Mouse (Mus musculus) c-Kit-positive CD71-positive TER-119-positive erythroid progenitor cells, embryonic 14.5 days (primary cell): Measurements from ENCODE around the gene Trim6.
"Not testable (repeated sequence)": the region's sequence is repeated elsewhere in the genome, so short reads cannot be mapped to it uniquely, and the experiment has no call there.

Experiments
- DNase-seq: peaks from one replicate; pipeline ENCODE4 v3.0.0-alpha.2; 2013; ENCODE audit warnings: low spot score

Gene Trim6

GRCm38 (mm10) chr7:104218701-104219569 lies at the start of gene Trim6:
Trim6 (plus strand) TSS chr7:104218793.
- peak; percentile 25 for DNase-seq

- DNase-seq: no peak
These were observed 48.9 kb upstream of the Trim6 start for GRCm38 (mm10) chr7:104169634-104170204.

- no peak for DNase-seq
These were observed 43.5 kb upstream of the Trim6 start for GRCm38 (mm10) chr7:104175085-104175484.

- no peak for DNase-seq
These were observed 40.1 kb upstream of the Trim6 start for GRCm38 (mm10) chr7:104178422-104179054.

GRCm38 (mm10) chr7:104179074-104179473 lies 39.5 kb upstream of the Trim6 start:
- DNase-seq: no peak

GRCm38 (mm10) chr7:104183292-104183691 lies 35.3 kb upstream of the Trim6 start, which contains the start of gene Olfr648:
Olfr648 (minus strand) TSS chr7:104183392.
- no peak for DNase-seq

- DNase-seq: no peak
These were observed 27.3 kb upstream of the Trim6 start for GRCm38 (mm10) chr7:104191275-104191674.

- no peak for DNase-seq
These were observed 22.7 kb upstream of the Trim6 start, which contains the start of gene Olfr649 for GRCm38 (mm10) chr7:104195885-104196284. Olfr649 (minus strand) TSS chr7:104195985.

GRCm38 (mm10) chr7:104199822-104200221 lies 18.8 kb upstream of the Trim6 start:
- DNase-seq: peak; percentile 48

GRCm38 (mm10) chr7:104206197-104206596 lies 12.4 kb upstream of the Trim6 start:
- no peak for DNase-seq

- DNase-seq: no peak
These were observed 2.5 kb upstream of the Trim6 start for GRCm38 (mm10) chr7:104216011-104216535.

- no peak for DNase-seq
These were observed 712 bp upstream of the Trim6 start for GRCm38 (mm10) chr7:104217881-104218280.

- no peak for DNase-seq
These were observed 12.6 kb downstream of the Trim6 start for GRCm38 (mm10) chr7:104231203-104231602.

GRCm38 (mm10) chr7:104240857-104241256 lies 22.3 kb downstream of the Trim6 start:
- no peak for DNase-seq

- DNase-seq: no peak
These were observed 25.0 kb downstream of the Trim6 start for GRCm38 (mm10) chr7:104243616-104244015.

GRCm38 (mm10) chr7:104244287-104245181 lies 25.9 kb downstream of the Trim6 start, which contains the start of gene Trim34a:
Trim34a (plus strand) TSS chr7:104244457.
- peak; percentile 67 for DNase-seq

- not testable (repeated sequence) for DNase-seq
These were observed 41.8 kb downstream of the Trim6 start for GRCm38 (mm10) chr7:104260380-104260779.

- not testable (repeated sequence) for DNase-seq
These were observed 46.7 kb downstream of the Trim6 start for GRCm38 (mm10) chr7:104265335-104265734.

GRCm38 (mm10) chr7:104279361-104279760 lies 60.8 kb downstream of the Trim6 start:
- not testable (repeated sequence) for DNase-seq
